Mouse (Mus musculus) CH12.LX (cell line): Measurements from ENCODE around the gene Ctnna2.

ENCODE experiments used
- CTCF ChIP-seq, 2 experiments: IDR thresholded peaks in 1 of 2; conservative IDR thresholded peaks in 1 of 2; 2 replicates each; pipeline ENCODE4 v1.5.1; 2011 to 2012; ENCODE audit warnings: low read depth in 2 of 2, low read length in 2 of 2, improper control_type of control experiment in 1 of 2, inconsistent platforms in 1 of 2, mild to moderate bottlenecking in 1 of 2, moderate library complexity in 1 of 2
- MYC ChIP-seq: IDR thresholded peaks from 2 replicates; pipeline ENCODE4 v1.6.1; 2011; ENCODE audit warnings: low read depth, mild to moderate bottlenecking, improper control_type of control experiment, low read length

DNA sequence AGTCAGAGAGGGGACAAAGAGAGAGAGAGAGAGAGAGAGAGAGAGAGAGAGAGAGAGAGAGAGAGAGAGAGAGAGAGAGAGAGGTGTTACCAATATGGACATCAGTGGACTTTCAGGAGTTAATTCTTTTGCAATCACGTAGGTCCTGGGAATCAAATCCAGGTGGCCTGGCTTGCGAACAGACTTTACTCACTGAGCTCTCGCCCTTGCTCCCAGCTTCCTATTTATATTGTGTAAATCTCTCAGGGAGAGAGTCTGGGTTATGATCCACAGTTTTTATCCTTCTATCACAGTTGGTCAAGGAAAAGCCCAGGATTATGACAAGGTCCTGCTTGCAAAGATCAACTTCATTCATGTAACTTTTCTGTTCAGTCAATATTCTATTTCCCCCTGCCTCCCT, 714.3 kb downstream of the Ctnna2 start:
- TF ChIP-seq MYC (no peak), CTCF (conservative IDR thresholded peaks at IDR 0.05 in 1 of 2, IDR thresholded peaks at IDR 0.05 in 1 of 2; ENCODE audit: low read depth in 2 of 2, low read length in 2 of 2) (no peak)
